Mouse (Mus musculus): ENCODE measurements around the gene Usp54.

- no peak for TF ChIP-seq MYOD1 (IDR thresholded peaks at IDR 0.05; ENCODE audit: control insufficient read depth, insufficient read length, low read depth)
- TF ChIP-seq CTCF (IDR thresholded peaks at IDR 0.05; ENCODE audit: control insufficient read depth, insufficient read depth, insufficient read length), result no peak
- no peak for TF ChIP-seq USF1 (IDR thresholded peaks at IDR 0.05; ENCODE audit: low read depth)
- no peak for TF ChIP-seq CEBPB (IDR thresholded peaks at IDR 0.05; ENCODE audit: low read depth)
- TF ChIP-seq MAX (IDR thresholded peaks at IDR 0.05), result no peak
- no peak for TF ChIP-seq MYOG (IDR thresholded peaks at IDR 0.05; ENCODE audit: control insufficient read depth, extremely low read depth, insufficient read length)
Measured at GRCm38 (mm10) chr14:20682498-20682897, 41.6 kb upstream of the Usp54 start.
